Mouse (Mus musculus) inflammation-experienced regulatory T-cells, adult 6 months (primary cell): ENCODE measurements around the gene Miox. TPM values are rescaled to one million over a fixed set of nuclear protein-coding genes. Genes with fewer than 3 reads are reported as not detected.

Experiments
- ATAC-seq: one replicate; pipeline ENCODE4 v1.8.0; 2017
- polyA plus RNA-seq, 3 experiments: library from polyadenylated mRNA; unstranded; fragments of 100-300 nt; shearing (Covaris generic); gene quantifications; one replicate each; pipeline ENCODE4 v1.2.1; 2017

Gene Miox
- polyA plus RNA-seq, 3 experiments from 2014 or later: not detected

GRCm38 (mm10) chr15:89316146-89316545, 18.1 kb upstream of the Miox start:
- no peak for ATAC-seq

GRCm38 (mm10) chr15:89321264-89321663, 12.9 kb upstream of the Miox start:
- no peak for ATAC-seq

GRCm38 (mm10) chr15:89322670-89323522, 11.3 kb upstream of the Miox start, which contains the start of gene Adm2:
TSS of gene Adm2 (plus strand) at chr15:89322720.
- ATAC-seq: no peak

- ATAC-seq: no peak
These were observed 10.5 kb upstream of the Miox start for GRCm38 (mm10) chr15:89323656-89324055.

GRCm38 (mm10) chr15:89326441-89326840, 7.8 kb upstream of the Miox start:
- no peak for ATAC-seq

GRCm38 (mm10) chr15:89334774-89335537, 758 bp downstream of the Miox start:
- ATAC-seq: no peak

GRCm38 (mm10) chr15:89336422-89336821, 2.2 kb downstream of the Miox start:
- ATAC-seq: no peak

GRCm38 (mm10) chr15:89339696-89340095, 5.5 kb downstream of the Miox start:
- no peak for ATAC-seq

GRCm38 (mm10) chr15:89340136-89340535, 5.9 kb downstream of the Miox start:
- ATAC-seq: no peak

- no peak for ATAC-seq
These were observed 7.5 kb downstream of the Miox start for GRCm38 (mm10) chr15:89341678-89342077.

- ATAC-seq: no peak
These were observed 9.1 kb downstream of the Miox start for GRCm38 (mm10) chr15:89343325-89343724.

GRCm38 (mm10) chr15:89350447-89350846, 16.2 kb downstream of the Miox start:
- no peak for ATAC-seq

- ATAC-seq: no peak
These were observed 17.1 kb downstream of the Miox start for GRCm38 (mm10) chr15:89351302-89351701.

GRCm38 (mm10) chr15:89352054-89352453, 17.9 kb downstream of the Miox start:
- ATAC-seq: no peak

- ATAC-seq: no peak
These were observed 18.6 kb downstream of the Miox start for GRCm38 (mm10) chr15:89352795-89353194.

- no peak for ATAC-seq
These were observed 19.6 kb downstream of the Miox start for GRCm38 (mm10) chr15:89353837-89354236.

GRCm38 (mm10) chr15:89354455-89354854, 20.3 kb downstream of the Miox start:
- ATAC-seq: no peak

GRCm38 (mm10) chr15:89355241-89356187, 21.3 kb downstream of the Miox start, which contains the start of the genes Lmf2 and Ncaph2:
TSS of gene Lmf2 (minus strand) at chr15:89355659.
TSS of gene Ncaph2 (plus strand) at chr15:89355719.
- ATAC-seq: peak; percentile 92

- no peak for ATAC-seq
These were observed 22.2 kb downstream of the Miox start for GRCm38 (mm10) chr15:89356372-89356771.

GRCm38 (mm10) chr15:89358784-89359183, 24.6 kb downstream of the Miox start:
- ATAC-seq: no peak

- no peak for ATAC-seq
These were observed 28.9 kb downstream of the Miox start for GRCm38 (mm10) chr15:89363051-89363450.

- no peak for ATAC-seq
These were observed 30.9 kb downstream of the Miox start for GRCm38 (mm10) chr15:89365141-89365551.
